Mouse (Mus musculus) cerebellum, adult 2 months (tissue): ENCODE measurements around the gene 4932411N23Rik. TPM values are rescaled to one million over a fixed set of nuclear protein-coding genes. Genes with fewer than 3 reads are reported as not detected.
"Not testable (repeated sequence)": the region's sequence is repeated elsewhere in the genome, so short reads cannot be mapped to it uniquely, and the experiment has no call there.

Experiments
- DNase-seq, 2 experiments: peaks; one replicate each; pipeline ENCODE4 v3.0.0; 2021
- H3K27ac ChIP-seq: fragments of 200-500 bp; 2 replicates; pipeline ENCODE4 v1.5.1; 2012; ENCODE audit warnings: low read length, control low read depth, inconsistent platforms; ENCODE audit not compliant: insufficient read depth
- H3K27me3 ChIP-seq: fragments of 200-500 bp; 2 replicates; pipeline ENCODE4 v1.6.1; 2012; ENCODE audit warnings: inconsistent platforms, mild to moderate bottlenecking, low read length, moderate library complexity; ENCODE audit not compliant: control insufficient read depth, insufficient read depth
- H3K4me1 ChIP-seq: fragments of 200-500 bp; 2 replicates; pipeline ENCODE4 v1.6.1; 2011; ENCODE audit warnings: low read length; ENCODE audit not compliant: control insufficient read depth, insufficient read depth
- H3K4me3 ChIP-seq: fragments of 200-500 bp; replicated peaks from 2 replicates; pipeline ENCODE3; 2011; ENCODE audit warnings: mild to moderate bottlenecking, low read depth, low read length, control low read depth; ENCODE audit not compliant: insufficient read depth
- CTCF ChIP-seq: fragments of 200-500 bp; IDR thresholded peaks from 2 replicates; pipeline ENCODE4 v1.5.1; 2011; ENCODE audit warnings: low read depth, mild to moderate bottlenecking, control low read depth, low read length, moderate library complexity, borderline replicate concordance; ENCODE audit not compliant: insufficient read depth
- POLR2A ChIP-seq: fragments of 200-500 bp; IDR thresholded peaks from 2 replicates; pipeline ENCODE4 v1.6.1; 2011; ENCODE audit warnings: low read length, control low read depth, borderline replicate concordance; ENCODE audit not compliant: insufficient read depth
- WGBS: fragments of 180-500 bp; shearing (Covaris S2); methylation state at CpG from one replicate; pipeline ENCODE4 v1.1.7; 2018; 5-methylcytosine and 5-hydroxymethylcytosine counted together
- polyA plus RNA-seq: library from polyadenylated mRNA; depleted of rRNA; stranded (reverse); fragments of >200 nt; gene quantifications from 2 replicates; pipeline ENCODE4 v1.2.3, GENCODE M21; 2012; rRNA removed

4932411N23Rik gene
- polyA plus RNA-seq: not detected in 2 replicates

GRCm38 (mm10) chrX:126815768-126816167 is at the start of gene 4932411N23Rik:
4932411N23Rik (minus strand) TSS chrX:126815868.
- no peak for DNase-seq
- no peak for TF ChIP-seq POLR2A
- Histone ChIP-seq H3K4me3 (no peak within 1 kb of the TSS), H3K27me3 (no peaks in the 10 kb centered on the region), H3K4me1 (no peaks in the 10 kb centered on the region), H3K27ac (no peak within 1 kb of the TSS)

- 82% methylated on average over 5 of the region's 5 CpGs for WGBS
- TF ChIP-seq POLR2A: no peak
- no peak for TF ChIP-seq CTCF
- Histone ChIP-seq H3K4me3 (no peak overlapping the region), H3K27ac (no peak overlapping the region), H3K27me3 (no peaks in the 10 kb centered on the region), H3K4me1 (no peaks in the 10 kb centered on the region)
- DNase-seq: no peak
Measured at GRCm38 (mm10) chrX:126779895-126780294, 35.8 kb downstream of the 4932411N23Rik start.

GRCm38 (mm10) chrX:126777643-126778042 is 38.0 kb downstream of the 4932411N23Rik start:
- 82% methylated on average over 5 of the region's 6 CpGs for WGBS
- not testable (repeated sequence) for H3K4me1 ChIP-seq, DNase-seq, H3K27ac ChIP-seq, H3K27me3 ChIP-seq, H3K4me3 ChIP-seq

- not testable (repeated sequence) for H3K4me1 ChIP-seq, H3K27ac ChIP-seq, H3K4me3 ChIP-seq, DNase-seq, H3K27me3 ChIP-seq
- WGBS: 86% methylated on average over 5 of the region's 5 CpGs
Measured at GRCm38 (mm10) chrX:126774846-126775245, 40.8 kb downstream of the 4932411N23Rik start.

GRCm38 (mm10) chrX:126773511-126773910 is 42.2 kb downstream of the 4932411N23Rik start:
- H3K4me3 ChIP-seq, DNase-seq, H3K27ac ChIP-seq, H3K4me1 ChIP-seq, H3K27me3 ChIP-seq: not testable (repeated sequence)
- WGBS: 73% methylated on average over 5 of the region's 6 CpGs

Other genes starting within 250 kb of the 4932411N23Rik start
- gene Gm382, start 224.1 kb upstream of the 4932411N23Rik start, polyA plus RNA-seq: not detected in 2 replicates